In the genomic region with DNA sequence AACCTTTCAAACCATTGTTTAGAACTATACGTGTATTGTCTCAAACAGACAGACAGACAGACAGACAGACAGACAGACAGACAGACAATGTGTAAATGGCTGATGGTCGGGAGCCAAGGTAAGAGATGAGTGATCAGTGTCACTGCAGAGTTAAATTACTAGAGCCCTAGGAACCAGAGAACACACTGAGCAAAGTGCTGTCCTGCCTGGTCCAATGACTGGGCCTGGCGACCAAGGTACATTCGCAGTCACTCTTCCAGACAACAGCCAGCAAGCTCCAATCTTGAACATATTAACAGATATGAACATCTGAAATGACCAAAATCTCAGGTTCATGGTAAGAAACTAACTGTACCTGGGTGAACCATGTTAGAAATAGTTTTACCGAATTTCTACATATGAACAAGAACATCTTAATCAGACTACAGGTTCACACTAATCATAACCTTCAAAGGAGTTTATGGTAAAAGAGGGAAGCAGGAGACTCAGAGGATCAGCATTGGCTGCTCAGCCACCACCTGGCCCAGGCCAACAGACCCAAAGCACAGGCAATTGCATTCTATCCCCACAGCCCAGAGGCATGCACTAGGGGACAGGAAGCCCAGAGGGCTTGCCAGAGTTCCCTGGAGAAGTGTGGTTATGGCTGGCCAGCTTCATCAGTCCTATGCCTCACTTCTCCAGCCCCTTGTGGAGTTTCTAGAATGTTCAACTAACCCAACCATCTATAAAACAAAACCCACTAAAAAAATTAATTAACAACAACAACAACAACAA, we compare ENCODE assay signal across 25 mouse cellular contexts.
DNase-seq lines count a peak whose midpoint lies in the region; ATAC-seq lines count a peak whose summit lies in the region.
"Had no signal": no experiment of that assay in that cellular context is flagged by ENCODE, and none has a peak within 500 bp of the region (broad histone marks: within the 10 kb centered on the region; RNA-seq: fewer than 3 reads in every experiment).

No protein-coding gene starts in this region.

- no peak overlapping the region for H3K9ac ChIP-seq in limb, embryonic 12.5 days (replicated peaks)
- H3K9ac ChIP-seq in forebrain, embryonic 15.5 days (replicated peaks) = no peak overlapping the region
- H3K9ac ChIP-seq: embryonic facial prominence, embryonic 12.5 days; embryonic facial prominence, embryonic 15.5 days; forebrain, embryonic 12.5 days; heart, embryonic 13.5 days; hindbrain, embryonic 14.5 days had no signal

- H3K27me3 ChIP-seq in limb, embryonic 12.5 days = no peaks in the 10 kb centered on the region
- H3K27me3 ChIP-seq in limb, embryonic 10.5 days (ENCODE audit: low read depth, poor library complexity, severe bottlenecking) = no peaks in the 10 kb centered on the region
- H3K27me3 ChIP-seq in forebrain, embryonic 15.5 days = no peaks in the 10 kb centered on the region
- H3K27me3 ChIP-seq in midbrain, embryonic 10.5 days (ENCODE audit: low read depth, poor library complexity, severe bottlenecking) = no peaks in the 10 kb centered on the region
- H3K27me3 ChIP-seq: embryonic facial prominence, embryonic 12.5 days; embryonic facial prominence, embryonic 15.5 days; forebrain, embryonic 12.5 days; heart, embryonic 13.5 days had no signal

- 89% methylated on average over 5 of the region's 5 CpGs for WGBS in limb, embryonic 12.5 days
- WGBS in limb, embryonic 10.5 days = 94% methylated on average over 5 of the region's 5 CpGs
- 92% methylated on average over 5 of the region's 5 CpGs for WGBS in forebrain, embryonic 15.5 days
- WGBS in midbrain, embryonic 10.5 days = 91% methylated on average over 5 of the region's 5 CpGs

- DNase-seq in kidney, adult 9 months = peak; percentile 69
- DNase-seq in kidney, adult 18-20 months = no peak
- no peak for DNase-seq in limb, embryonic 10.5 days (ENCODE audit: low spot score)
- DNase-seq in midbrain, embryonic 10.5 days (ENCODE audit: low spot score) = no peak
- DNase-seq: adrenal gland, postnatal 10 days; adrenal gland, postnatal 36 days; cerebellum, adult 18-20 months; cerebellum, adult 9-10 months; cerebellum, postnatal 14 days; gastrocnemius, postnatal 10 days; gastrocnemius, postnatal 36 days; heart, adult 2 months; heart, postnatal 14 days; heart, postnatal 4 days had no signal

- H3K4me2 ChIP-seq in limb, embryonic 12.5 days = no peak overlapping the region
- H3K4me2 ChIP-seq in forebrain, embryonic 15.5 days (replicated peaks) = no peak overlapping the region
- H3K4me2 ChIP-seq: embryonic facial prominence, embryonic 12.5 days; embryonic facial prominence, embryonic 15.5 days; forebrain, embryonic 12.5 days; heart, embryonic 13.5 days; hindbrain, embryonic 14.5 days had no signal

- H3K4me1 ChIP-seq in limb, embryonic 12.5 days (replicated peaks) = peaks cover 44% of the 10 kb centered on the region
- H3K4me1 ChIP-seq in limb, embryonic 10.5 days = peaks cover 54% of the 10 kb centered on the region
- H3K4me1 ChIP-seq in forebrain, embryonic 15.5 days = no peaks in the 10 kb centered on the region
- H3K4me1 ChIP-seq in midbrain, embryonic 10.5 days = peaks cover 14% of the 10 kb centered on the region
- H3K4me1 ChIP-seq: embryonic facial prominence, embryonic 15.5 days; forebrain, embryonic 12.5 days had no signal

- H3K9me3 ChIP-seq in limb, embryonic 12.5 days = no peaks in the 10 kb centered on the region
- H3K9me3 ChIP-seq in limb, embryonic 10.5 days (replicated peaks) = no peaks in the 10 kb centered on the region
- H3K9me3 ChIP-seq in forebrain, embryonic 15.5 days = no peaks in the 10 kb centered on the region
- no peaks in the 10 kb centered on the region for H3K9me3 ChIP-seq in midbrain, embryonic 10.5 days (replicated peaks)
- H3K9me3 ChIP-seq: embryonic facial prominence, embryonic 12.5 days; embryonic facial prominence, embryonic 15.5 days; forebrain, embryonic 12.5 days; heart, embryonic 10.5 days; heart, embryonic 13.5 days had no signal

- H3K27ac ChIP-seq in limb, embryonic 12.5 days = 0 out of 2 replicates have a peak overlapping the region, but pooled peaks have one; percentile 4
- no peak overlapping the region for H3K27ac ChIP-seq in limb, embryonic 10.5 days
- H3K27ac ChIP-seq in forebrain, embryonic 15.5 days (replicated peaks) = no peak overlapping the region
- no peak overlapping the region for H3K27ac ChIP-seq in midbrain, embryonic 10.5 days (replicated peaks)
- H3K27ac ChIP-seq: embryonic facial prominence, embryonic 12.5 days; embryonic facial prominence, embryonic 15.5 days; forebrain, embryonic 12.5 days; heart, adult 2 months; heart, embryonic 10.5 days; heart, embryonic 13.5 days; hindbrain, embryonic 14.5 days; hindbrain, postnatal 0 days had no signal

- no peaks in the 10 kb centered on the region for H3K36me3 ChIP-seq in limb, embryonic 12.5 days
- no peaks in the 10 kb centered on the region for H3K36me3 ChIP-seq in limb, embryonic 10.5 days
- no peaks in the 10 kb centered on the region for H3K36me3 ChIP-seq in forebrain, embryonic 15.5 days
- H3K36me3 ChIP-seq in midbrain, embryonic 10.5 days = no peaks in the 10 kb centered on the region
- H3K36me3 ChIP-seq: embryonic facial prominence, embryonic 12.5 days; embryonic facial prominence, embryonic 15.5 days; forebrain, embryonic 12.5 days; heart, embryonic 10.5 days had no signal

- H3K4me3 ChIP-seq in limb, embryonic 12.5 days (replicated peaks) = no peak overlapping the region
- no peak overlapping the region for H3K4me3 ChIP-seq in limb, embryonic 10.5 days
- no peak overlapping the region for H3K4me3 ChIP-seq in forebrain, embryonic 15.5 days
- no peak overlapping the region for H3K4me3 ChIP-seq in midbrain, embryonic 10.5 days
- H3K4me3 ChIP-seq: embryonic facial prominence, embryonic 12.5 days; embryonic facial prominence, embryonic 15.5 days; forebrain, embryonic 12.5 days; heart, adult 2 months; heart, embryonic 10.5 days; heart, embryonic 13.5 days had no signal

- ATAC-seq in limb, embryonic 12.5 days (ENCODE audit: insufficient number of reproducible peaks, insufficient read depth, low FRiP score, low TSS enrichment, low read depth) = no peak
- 0 out of 2 replicates have a peak, but pooled peaks have one; percentile 36 for ATAC-seq in common myeloid progenitor, adult 5-6 weeks (replicated peaks; ENCODE audit: low read depth, poor library complexity, severe bottlenecking)
- ATAC-seq in forebrain, embryonic 15.5 days (replicated peaks) = no peak
- ATAC-seq: forebrain, embryonic 16.5 days; hindbrain, postnatal 0 days had no signal
